Mouse (Mus musculus): ENCODE results near the gene Zeb2. TPM values are rescaled to one million over a fixed set of nuclear protein-coding genes. Genes with fewer than 3 reads are reported as not detected.

The Zeb2 gene
- polyA plus RNA-seq, 1 experiment = 10.8 TPM

DNA sequence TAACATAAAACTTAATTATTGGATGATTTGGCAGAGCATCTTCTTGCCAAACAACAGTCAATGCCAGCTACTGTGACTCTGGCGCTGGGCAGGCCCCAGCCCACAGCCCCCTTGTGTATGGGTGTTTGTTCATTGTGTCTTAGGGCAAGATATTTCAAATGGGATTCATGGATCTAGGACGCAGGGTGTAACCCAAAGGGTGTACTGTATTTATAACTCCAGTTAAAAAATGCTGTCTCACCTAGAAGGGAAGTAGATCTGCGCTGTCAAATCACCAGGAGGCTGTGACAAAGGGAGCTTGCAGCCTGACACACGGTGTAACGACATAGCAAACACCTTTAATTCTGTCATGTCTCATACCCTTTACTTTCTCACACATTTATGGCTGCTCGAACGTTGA is 16.6 kb downstream of the Zeb2 start:
- Histone ChIP-seq H3K4me2 (ENCODE audit: low read depth) (no peak overlapping the region), H3ac (ENCODE audit: control insufficient read depth, insufficient read length) (no peak overlapping the region), H3K4me3 (no peak overlapping the region), H3K27me3 (ENCODE audit: control insufficient read depth, insufficient read depth, insufficient read length) (no peaks in the 10 kb centered on the region), H3K36me3 (ENCODE audit: control insufficient read depth, insufficient read depth) (peaks cover 6% of the 10 kb centered on the region), H3K79me2 (ENCODE audit: control insufficient read depth, insufficient read depth) (peaks cover 93% of the 10 kb centered on the region)
- peak; percentile 13 for TF ChIP-seq POLR2AphosphoS2 (IDR thresholded peaks at IDR 0.05; ENCODE audit: insufficient read length, low read depth)
- TF ChIP-seq TCF12 (IDR thresholded peaks at IDR 0.05; ENCODE audit: insufficient read depth, poor library complexity, severe bottlenecking) = no peak

DNA sequence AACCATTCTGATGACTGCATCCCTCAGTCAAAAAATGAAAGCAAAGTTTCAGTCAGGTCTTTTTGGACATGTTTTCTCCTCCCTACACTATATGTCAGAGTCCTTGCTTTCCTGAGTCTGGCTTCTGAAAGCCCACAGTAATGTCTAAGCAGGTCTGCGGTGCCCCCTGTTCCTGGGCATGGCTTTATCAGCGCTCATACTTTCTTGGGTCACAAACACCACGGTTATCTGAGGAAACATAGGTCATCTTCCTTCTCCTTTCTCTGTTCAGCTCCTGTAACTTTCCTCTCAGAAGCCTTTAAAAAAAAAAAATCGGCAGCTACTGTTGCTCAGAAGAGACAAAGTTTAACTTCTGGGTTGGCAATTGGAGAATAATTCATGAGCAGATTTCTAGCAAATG is 17.2 kb downstream of the Zeb2 start:
- H3ac ChIP-seq (ENCODE audit: control insufficient read depth, insufficient read length) = no peak overlapping the region
- peaks cover 93% of the 10 kb centered on the region for H3K79me2 ChIP-seq (ENCODE audit: control insufficient read depth, insufficient read depth)
- H3K4me3 ChIP-seq = no peak overlapping the region
- H3K36me3 ChIP-seq (ENCODE audit: control insufficient read depth, insufficient read depth) = peaks cover 10% of the 10 kb centered on the region
- TF ChIP-seq TCF12 (IDR thresholded peaks at IDR 0.05; ENCODE audit: insufficient read depth, poor library complexity, severe bottlenecking) (no peak), POLR2A (IDR thresholded peaks at IDR 0.05; ENCODE audit: insufficient read length, low read depth) (no peak), SRF (IDR thresholded peaks at IDR 0.05; ENCODE audit: control insufficient read depth, insufficient read length, low read depth) (no peak), MYOG (IDR thresholded peaks at IDR 0.05; ENCODE audit: control insufficient read depth in 1 of 3, insufficient read depth in 1 of 3, insufficient read length in 2 of 3, low read depth in 2 of 3) (no peak), MYOD1 (IDR thresholded peaks at IDR 0.05; ENCODE audit: control insufficient read depth in 1 of 3, insufficient read length in 2 of 3, low read depth in 2 of 3) (no peak), POLR2AphosphoS2 (IDR thresholded peaks at IDR 0.05; ENCODE audit: insufficient read length, low read depth) (no peak), CEBPB (IDR thresholded peaks at IDR 0.05; ENCODE audit: insufficient read depth, poor library complexity, severe bottlenecking) (no peak), MAX (IDR thresholded peaks at IDR 0.05; ENCODE audit: low read depth) (no peak), E2F4 (IDR thresholded peaks at IDR 0.05; ENCODE audit: insufficient read depth) (no peak), USF1 (IDR thresholded peaks at IDR 0.05; ENCODE audit: low read depth) (no peak), REST (IDR thresholded peaks at IDR 0.05; ENCODE audit: insufficient read depth, insufficient read length) (no peak), TCF3 (IDR thresholded peaks at IDR 0.05; ENCODE audit: insufficient read length, low read depth) (no peak)
- H3K4me2 ChIP-seq (ENCODE audit: low read depth) = no peak overlapping the region
- no peaks in the 10 kb centered on the region for H3K27me3 ChIP-seq (ENCODE audit: control insufficient read depth, insufficient read depth, insufficient read length)

DNA sequence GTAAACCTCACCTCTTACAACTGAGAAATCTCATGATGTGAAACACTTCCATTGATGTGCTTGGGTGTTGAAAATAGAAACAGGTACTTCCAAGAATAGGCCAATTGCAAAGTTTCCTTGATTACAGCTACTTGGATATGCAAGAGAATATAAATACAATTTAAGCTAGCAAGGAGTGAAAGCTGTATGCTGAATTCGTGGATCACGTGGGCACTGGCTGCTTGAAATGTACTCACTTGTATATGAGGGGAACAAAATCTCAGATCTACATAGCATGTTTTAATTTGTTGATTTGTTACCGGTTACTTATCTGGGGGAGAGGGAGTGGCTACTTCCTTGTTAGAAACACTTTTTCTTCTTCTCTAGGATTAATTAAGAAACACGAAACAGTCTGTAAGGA is 18.1 kb downstream of the Zeb2 start:
- no peak for TF ChIP-seq CEBPB (IDR thresholded peaks at IDR 0.05; ENCODE audit: insufficient read depth, poor library complexity, severe bottlenecking)
- TF ChIP-seq E2F4 (IDR thresholded peaks at IDR 0.05; ENCODE audit: insufficient read depth) = no peak
- no peak for TF ChIP-seq POLR2A (IDR thresholded peaks at IDR 0.05; ENCODE audit: insufficient read length, low read depth)
- TF ChIP-seq TCF3 (IDR thresholded peaks at IDR 0.05; ENCODE audit: insufficient read length, low read depth) = no peak
- no peak for TF ChIP-seq MYOG (IDR thresholded peaks at IDR 0.05; ENCODE audit: control insufficient read depth in 1 of 3, insufficient read depth in 1 of 3, insufficient read length in 2 of 3, low read depth in 2 of 3)
- TF ChIP-seq MYOD1 (IDR thresholded peaks at IDR 0.05; ENCODE audit: control insufficient read depth in 1 of 3, insufficient read length in 2 of 3, low read depth in 2 of 3) = no peak
- TF ChIP-seq REST (IDR thresholded peaks at IDR 0.05; ENCODE audit: insufficient read depth, insufficient read length) = no peak
- Histone ChIP-seq H3ac (ENCODE audit: control insufficient read depth, insufficient read length) (no peak overlapping the region), H3K4me3 (no peak overlapping the region), H3K36me3 (ENCODE audit: control insufficient read depth, insufficient read depth) (peaks cover 19% of the 10 kb centered on the region), H3K27me3 (ENCODE audit: control insufficient read depth, insufficient read depth, insufficient read length) (no peaks in the 10 kb centered on the region), H3K4me2 (ENCODE audit: low read depth) (no peak overlapping the region), H3K79me2 (ENCODE audit: control insufficient read depth, insufficient read depth) (peaks cover 93% of the 10 kb centered on the region)

DNA sequence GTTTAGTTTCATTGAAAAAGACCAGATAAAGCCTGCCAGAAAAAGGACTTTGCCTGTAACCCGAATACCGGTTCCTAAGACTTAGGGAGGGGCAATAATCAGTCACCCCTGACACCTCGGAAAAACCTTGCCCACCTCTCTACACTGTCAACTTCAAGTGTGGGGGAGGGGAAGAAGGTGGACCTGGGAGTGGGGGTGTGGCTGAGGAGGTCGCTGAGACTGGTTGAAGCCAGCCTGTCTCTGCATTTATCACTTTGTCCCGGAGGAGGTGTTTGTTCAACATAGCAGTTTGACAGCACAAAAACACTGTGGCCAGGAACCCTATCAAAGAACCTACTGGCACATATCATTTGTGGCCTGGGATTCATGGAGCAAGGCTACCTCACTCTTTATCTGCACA is 19.2 kb downstream of the Zeb2 start:
- H3K27me3 ChIP-seq (ENCODE audit: control insufficient read depth, insufficient read depth, insufficient read length) = no peaks in the 10 kb centered on the region
- H3K4me2 ChIP-seq (ENCODE audit: low read depth) = no peak overlapping the region
- H3K4me3 ChIP-seq = no peak overlapping the region
- H3ac ChIP-seq (ENCODE audit: control insufficient read depth, insufficient read length) = no peak overlapping the region
- peaks cover 93% of the 10 kb centered on the region for H3K79me2 ChIP-seq (ENCODE audit: control insufficient read depth, insufficient read depth)
- TF ChIP-seq SRF (IDR thresholded peaks at IDR 0.05; ENCODE audit: control insufficient read depth, insufficient read length, low read depth) = no peak
- no peak for TF ChIP-seq TCF12 (IDR thresholded peaks at IDR 0.05; ENCODE audit: insufficient read depth, poor library complexity, severe bottlenecking)
- peaks cover 30% of the 10 kb centered on the region for H3K36me3 ChIP-seq (ENCODE audit: control insufficient read depth, insufficient read depth)

DNA sequence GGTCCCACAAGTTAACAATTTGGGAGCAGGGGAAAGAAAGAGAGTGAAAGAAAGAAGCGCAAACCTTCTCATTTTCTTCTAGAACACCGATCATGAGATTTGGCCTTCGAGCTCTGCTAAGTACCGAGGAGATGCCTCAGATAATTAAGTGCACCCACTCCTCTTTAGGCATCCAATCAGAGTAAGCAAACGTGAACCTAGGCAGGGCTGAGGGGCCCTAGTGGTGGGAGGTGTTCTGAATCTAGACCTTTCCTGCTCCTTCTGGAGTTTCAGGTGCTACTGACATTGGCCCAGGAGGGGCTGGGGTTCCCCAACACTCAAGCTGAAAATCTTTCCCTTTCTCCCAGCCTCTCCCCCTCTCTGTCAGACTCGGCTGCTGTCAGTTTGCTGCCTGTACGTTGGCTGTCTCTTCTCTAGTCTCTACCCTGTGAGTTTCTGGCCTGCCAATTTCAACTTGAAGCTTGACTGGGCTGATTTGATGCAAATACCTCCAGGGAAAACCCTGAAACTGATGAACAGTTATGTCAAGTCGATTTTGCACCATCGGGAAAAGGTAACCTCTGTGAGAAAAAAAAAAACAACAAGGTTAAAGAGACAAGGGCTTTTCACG is 20.5 kb downstream of the Zeb2 start:
- no peaks in the 10 kb centered on the region for H3K27me3 ChIP-seq (ENCODE audit: control insufficient read depth, insufficient read depth, insufficient read length)
- TF ChIP-seq TCF3 (IDR thresholded peaks at IDR 0.05; ENCODE audit: insufficient read length, low read depth) = no peak
- no peak for TF ChIP-seq MYOG (IDR thresholded peaks at IDR 0.05; ENCODE audit: control insufficient read depth in 1 of 3, insufficient read depth in 1 of 3, insufficient read length in 2 of 3, low read depth in 2 of 3)
- TF ChIP-seq TCF12 (IDR thresholded peaks at IDR 0.05; ENCODE audit: insufficient read depth, poor library complexity, severe bottlenecking) = no peak
- TF ChIP-seq MYOD1 (IDR thresholded peaks at IDR 0.05; ENCODE audit: control insufficient read depth in 1 of 3, insufficient read length in 2 of 3, low read depth in 2 of 3) = no peak
- TF ChIP-seq POLR2A (IDR thresholded peaks at IDR 0.05; ENCODE audit: insufficient read length, low read depth) = no peak
- no peak for TF ChIP-seq SRF (IDR thresholded peaks at IDR 0.05; ENCODE audit: control insufficient read depth, insufficient read length, low read depth)
- no peak for TF ChIP-seq POLR2AphosphoS2 (IDR thresholded peaks at IDR 0.05; ENCODE audit: insufficient read length, low read depth)
- no peak for TF ChIP-seq MAX (IDR thresholded peaks at IDR 0.05; ENCODE audit: low read depth)
- no peak overlapping the region for H3ac ChIP-seq (ENCODE audit: control insufficient read depth, insufficient read length)
- no peak overlapping the region for H3K4me2 ChIP-seq (ENCODE audit: low read depth)
- H3K4me3 ChIP-seq = no peak overlapping the region
- H3K79me2 ChIP-seq (ENCODE audit: control insufficient read depth, insufficient read depth) = peaks cover 94% of the 10 kb centered on the region
- H3K36me3 ChIP-seq (ENCODE audit: control insufficient read depth, insufficient read depth) = peaks cover 30% of the 10 kb centered on the region
